Mouse (Mus musculus): ENCODE data around the gene Prpf39. TPM values are rescaled to one million over a fixed set of nuclear protein-coding genes. Genes with fewer than 3 reads are reported as not detected.

Gene Prpf39
- polyA plus RNA-seq, 1 experiment from 2014 or later, result 63.9 TPM

DNA sequence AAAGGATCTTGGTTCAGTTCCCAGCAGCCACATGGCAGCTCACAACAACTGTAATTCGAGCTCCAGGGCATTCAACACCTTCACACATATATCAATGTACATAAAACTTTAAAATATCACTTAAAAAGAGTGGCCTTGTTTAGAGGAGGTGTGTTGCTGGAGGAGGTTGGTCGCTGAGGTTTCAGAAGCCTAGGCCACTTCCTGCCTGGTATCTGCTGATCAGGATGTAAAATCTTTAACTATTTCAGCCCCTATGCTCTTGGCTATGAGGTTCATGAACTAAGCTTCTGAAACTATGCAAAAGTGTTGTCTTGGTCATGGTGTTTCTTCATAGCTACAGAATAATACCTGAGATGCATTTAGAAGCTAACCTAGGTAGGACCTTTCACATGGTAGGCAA is 29.1 kb downstream of the Prpf39 start:
- 84% methylated on average over 2 of the region's 2 CpGs for WGBS
- peaks cover 15% of the 10 kb centered on the region for H3K36me3 ChIP-seq (ENCODE audit: control insufficient read depth, insufficient read depth, low read length)
- H3K9ac ChIP-seq (ENCODE audit: low read length), result no peak overlapping the region

DNA sequence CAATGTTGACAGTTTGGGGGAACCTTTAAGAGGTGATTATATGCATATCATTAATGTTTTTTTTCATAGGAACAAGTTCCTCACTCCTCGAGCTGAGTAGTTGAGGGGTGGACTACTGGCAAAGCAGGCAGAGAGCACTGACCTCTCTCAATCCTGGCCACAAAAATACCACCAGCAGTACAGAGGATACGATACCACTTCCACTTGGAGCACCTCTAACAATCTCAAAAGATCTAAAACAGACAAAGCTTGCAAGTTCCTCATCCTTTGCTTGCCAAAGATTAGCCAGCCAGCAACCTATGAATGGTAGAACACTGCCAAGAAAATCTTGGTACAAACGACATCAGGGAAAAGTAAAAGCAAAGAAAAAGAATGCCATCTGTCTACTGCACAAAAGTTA is 30.1 kb downstream of the Prpf39 start:
- no peak for ATAC-seq (ENCODE audit: low FRiP score)
- H3K36me3 ChIP-seq (ENCODE audit: control insufficient read depth, insufficient read depth, low read length), result peaks cover 9% of the 10 kb centered on the region; the same call in 1 of the 2 replicates
- H3K4me1 ChIP-seq (ENCODE audit: control insufficient read depth, insufficient read depth, low read length), result no peaks in the 10 kb centered on the region
- DNase-seq (ENCODE audit: low spot score, missing footprints), result peak; percentile 78
- no peak overlapping the region for H3K4me2 ChIP-seq
- H3K27me3 ChIP-seq (ENCODE audit: control insufficient read depth, insufficient read depth, low read length), result no peaks in the 10 kb centered on the region
- H3K4me3 ChIP-seq (ENCODE audit: low read depth, low read length), result no peak overlapping the region
- no peak overlapping the region for H3K9ac ChIP-seq (ENCODE audit: low read length)
- 80% methylated on average over 3 of the region's 3 CpGs for WGBS
- no peak overlapping the region for H3K27ac ChIP-seq (ENCODE audit: low read depth, low read length)
- no peaks in the 10 kb centered on the region for H3K9me3 ChIP-seq (ENCODE audit: control insufficient read depth, low read length)

More for the DNA sequence above, 29.1 kb downstream of the Prpf39 start:
- no peaks in the 10 kb centered on the region for H3K4me1 ChIP-seq (ENCODE audit: control insufficient read depth, insufficient read depth, low read length)
- ATAC-seq (ENCODE audit: low FRiP score), result no peak
- H3K27me3 ChIP-seq (ENCODE audit: control insufficient read depth, insufficient read depth, low read length), result no peaks in the 10 kb centered on the region
- no peaks in the 10 kb centered on the region for H3K9me3 ChIP-seq (ENCODE audit: control insufficient read depth, low read length)
- H3K4me2 ChIP-seq, result no peak overlapping the region
- DNase-seq (ENCODE audit: low spot score, missing footprints), result peak; percentile 82
- H3K4me3 ChIP-seq (ENCODE audit: low read depth, low read length), result no peak overlapping the region
- H3K27ac ChIP-seq (ENCODE audit: low read depth, low read length), result no peak overlapping the region

DNA sequence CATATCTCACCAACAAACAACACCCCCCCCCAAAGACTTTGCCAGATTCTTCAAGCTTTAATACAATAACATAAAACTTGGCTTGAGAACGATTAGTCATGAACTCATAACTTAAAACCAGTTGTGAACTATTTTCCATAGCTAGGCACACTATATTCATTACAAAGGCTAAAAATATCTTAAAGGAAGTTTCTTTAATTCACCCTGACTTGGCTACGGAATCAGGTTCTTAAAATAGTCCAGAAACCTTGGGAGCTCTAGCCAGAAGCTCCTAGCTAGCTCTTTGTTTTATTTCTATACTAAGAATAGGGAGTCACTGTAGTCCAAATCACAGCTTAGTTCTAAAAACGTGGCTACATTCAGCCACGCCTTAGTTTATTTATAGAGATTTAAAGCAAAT is 32.3 kb downstream of the Prpf39 start:
- peak; percentile 75 for DNase-seq (ENCODE audit: low spot score, missing footprints)
- 88% methylated on average over 4 of the region's 4 CpGs for WGBS
- ATAC-seq (ENCODE audit: low FRiP score), result no peak
- H3K4me2 ChIP-seq, result no peak overlapping the region
- H3K9ac ChIP-seq (ENCODE audit: low read length), result no peak overlapping the region
- H3K27ac ChIP-seq (ENCODE audit: low read depth, low read length), result no peak overlapping the region
- H3K9me3 ChIP-seq (ENCODE audit: control insufficient read depth, low read length), result no peaks in the 10 kb centered on the region
- 0 out of 2 replicates have a peak, but pooled peaks cover 2% of the 10 kb centered on the region for H3K4me1 ChIP-seq (ENCODE audit: control insufficient read depth, insufficient read depth, low read length)
- H3K27me3 ChIP-seq (ENCODE audit: control insufficient read depth, insufficient read depth, low read length), result no peaks in the 10 kb centered on the region
- peaks cover 6% of the 10 kb centered on the region; the same call in 1 of the 2 replicates for H3K36me3 ChIP-seq (ENCODE audit: control insufficient read depth, insufficient read depth, low read length)
- no peak overlapping the region for H3K4me3 ChIP-seq (ENCODE audit: low read depth, low read length)

DNA sequence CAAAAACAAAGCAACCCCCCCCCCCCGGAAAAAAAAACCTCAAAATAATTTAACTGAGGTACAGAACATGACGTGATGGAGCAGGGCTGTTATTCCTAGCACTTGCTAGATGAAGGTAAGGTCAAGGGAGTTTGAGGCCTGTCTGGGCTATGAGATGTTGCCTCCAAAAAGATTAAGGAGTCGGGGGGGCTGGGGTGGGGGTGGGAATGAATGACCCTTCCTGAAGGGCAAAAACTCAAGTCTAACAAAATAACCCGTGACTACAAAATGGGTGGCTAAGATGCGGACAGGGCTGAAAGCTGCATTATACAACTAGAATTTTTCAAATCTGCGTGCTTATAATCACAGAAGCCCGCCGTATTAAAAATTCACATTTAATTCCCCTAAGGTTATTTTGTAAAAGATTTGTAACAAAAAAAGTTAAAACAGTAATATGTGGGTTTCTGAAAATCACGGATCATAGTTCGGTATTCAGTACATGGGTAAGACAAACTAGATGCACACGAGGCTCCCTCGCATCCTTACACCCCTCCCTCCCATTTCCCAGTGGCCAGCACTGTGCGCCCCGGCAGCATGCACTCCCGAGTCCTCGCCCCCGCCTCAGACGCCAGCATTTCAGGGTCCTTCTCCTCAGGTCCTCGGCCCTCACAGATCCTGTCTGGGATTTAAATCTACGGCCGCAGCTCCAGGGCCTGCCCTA is 36.9 kb downstream of the Prpf39 start:
- H3K27ac ChIP-seq (ENCODE audit: low read depth, low read length), result peak overlapping the region; percentile 80
- 4% methylated on average over 21 of the region's 21 CpGs for WGBS
- H3K4me1 ChIP-seq (ENCODE audit: control insufficient read depth, insufficient read depth, low read length), result peaks cover 14% of the 10 kb centered on the region
- H3K9me3 ChIP-seq (ENCODE audit: control insufficient read depth, low read length), result no peaks in the 10 kb centered on the region
- H3K36me3 ChIP-seq (ENCODE audit: control insufficient read depth, insufficient read depth, low read length), result no peaks in the 10 kb centered on the region
- H3K4me3 ChIP-seq (ENCODE audit: low read depth, low read length), result peak overlapping the region; percentile 90
- H3K27me3 ChIP-seq (ENCODE audit: control insufficient read depth, insufficient read depth, low read length), result no peaks in the 10 kb centered on the region
- ATAC-seq (ENCODE audit: low FRiP score), result peak; percentile 77
- no peak for DNase-seq (ENCODE audit: low spot score, missing footprints)
- peak overlapping the region; percentile 89 for H3K9ac ChIP-seq (ENCODE audit: low read length)
- peak overlapping the region; percentile 83 for H3K4me2 ChIP-seq

DNA sequence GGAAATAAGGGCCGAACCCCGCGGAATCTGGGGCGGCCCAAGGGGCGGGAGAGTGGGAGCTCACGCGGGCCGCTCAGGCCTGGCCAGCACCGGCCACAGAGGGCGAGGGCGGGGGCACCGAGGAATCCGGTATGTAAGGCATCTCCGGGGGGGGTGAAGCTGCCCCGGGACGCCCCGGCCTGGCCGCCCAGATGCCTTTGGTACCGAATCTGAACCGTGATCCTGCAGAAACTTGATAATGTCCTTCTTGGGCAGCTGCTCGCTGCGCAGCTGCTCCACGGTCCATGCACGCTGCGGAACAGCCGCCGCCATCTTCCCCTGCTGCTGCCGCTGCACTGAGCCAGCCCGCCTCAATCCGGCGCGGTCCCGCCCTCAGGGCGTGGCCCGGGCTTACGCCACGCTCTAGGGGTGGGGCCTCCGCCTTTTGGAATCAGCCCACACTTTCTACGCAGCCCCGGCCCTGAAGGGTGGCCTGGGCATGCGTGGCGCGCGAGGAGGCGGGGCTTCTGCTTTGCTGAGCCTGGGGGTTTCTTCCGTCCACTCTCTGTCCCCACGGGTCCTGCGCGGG is 37.6 kb downstream of the Prpf39 start, which contains the start of gene Fkbp3:
Fkbp3 (minus strand) TSS at position 397 of the 568 bp plus-strand sequence.
- Histone ChIP-seq H3K4me3 (ENCODE audit: low read depth, low read length) (peak within 1 kb of the TSS; percentile 90), H3K27ac (ENCODE audit: low read depth, low read length) (peak within 1 kb of the TSS; percentile 80), H3K36me3 (ENCODE audit: control insufficient read depth, insufficient read depth, low read length) (no peaks in the 10 kb centered on the region), H3K9me3 (ENCODE audit: control insufficient read depth, low read length) (no peaks in the 10 kb centered on the region), H3K4me1 (ENCODE audit: control insufficient read depth, insufficient read depth, low read length) (peaks cover 14% of the 10 kb centered on the region), H3K27me3 (ENCODE audit: control insufficient read depth, insufficient read depth, low read length) (no peaks in the 10 kb centered on the region), H3K4me2 (peak within 1 kb of the TSS; percentile 83), H3K9ac (ENCODE audit: low read length) (peak within 1 kb of the TSS; percentile 89)
- 0% methylated on average over 45 of the region's 49 CpGs for WGBS
- DNase-seq (ENCODE audit: low spot score, missing footprints) (peak; percentile 100), ATAC-seq (ENCODE audit: low FRiP score) (peak; percentile 99)

DNA sequence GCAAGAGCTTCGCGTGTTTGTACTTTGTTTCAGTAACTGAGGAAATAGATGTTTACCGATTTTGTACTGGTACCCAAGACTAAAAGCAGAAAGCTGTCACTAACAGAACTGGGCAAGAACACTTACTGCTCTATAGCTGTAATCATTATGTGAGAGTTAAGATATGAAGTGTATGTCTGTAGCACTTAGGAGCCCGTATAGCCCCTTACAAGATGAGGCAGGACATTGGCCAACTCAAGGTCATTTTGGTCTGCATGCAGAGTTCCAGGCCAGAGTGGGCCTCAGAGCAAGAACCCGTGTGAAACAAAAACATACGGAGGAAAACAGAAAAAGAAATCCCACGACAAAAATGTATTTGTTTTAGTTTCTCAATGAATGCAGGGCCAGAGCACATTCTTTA is 38.5 kb downstream of the Prpf39 start:
- WGBS, result 47% methylated on average over 7 of the region's 7 CpGs
- Histone ChIP-seq H3K27ac (ENCODE audit: low read depth, low read length) (peak overlapping the region; percentile 27; the same call in 1 of the 2 replicates), H3K4me1 (ENCODE audit: control insufficient read depth, insufficient read depth, low read length) (peaks cover 14% of the 10 kb centered on the region), H3K9ac (ENCODE audit: low read length) (no peak overlapping the region; the same call in 1 of the 2 replicates), H3K4me2 (peak overlapping the region; percentile 83), H3K27me3 (ENCODE audit: control insufficient read depth, insufficient read depth, low read length) (no peaks in the 10 kb centered on the region), H3K9me3 (ENCODE audit: control insufficient read depth, low read length) (no peaks in the 10 kb centered on the region), H3K36me3 (ENCODE audit: control insufficient read depth, insufficient read depth, low read length) (no peaks in the 10 kb centered on the region), H3K4me3 (ENCODE audit: low read depth, low read length) (peak overlapping the region; percentile 90)
- DNase-seq (ENCODE audit: low spot score, missing footprints), result no peak
- ATAC-seq (ENCODE audit: low FRiP score), result no peak

DNA sequence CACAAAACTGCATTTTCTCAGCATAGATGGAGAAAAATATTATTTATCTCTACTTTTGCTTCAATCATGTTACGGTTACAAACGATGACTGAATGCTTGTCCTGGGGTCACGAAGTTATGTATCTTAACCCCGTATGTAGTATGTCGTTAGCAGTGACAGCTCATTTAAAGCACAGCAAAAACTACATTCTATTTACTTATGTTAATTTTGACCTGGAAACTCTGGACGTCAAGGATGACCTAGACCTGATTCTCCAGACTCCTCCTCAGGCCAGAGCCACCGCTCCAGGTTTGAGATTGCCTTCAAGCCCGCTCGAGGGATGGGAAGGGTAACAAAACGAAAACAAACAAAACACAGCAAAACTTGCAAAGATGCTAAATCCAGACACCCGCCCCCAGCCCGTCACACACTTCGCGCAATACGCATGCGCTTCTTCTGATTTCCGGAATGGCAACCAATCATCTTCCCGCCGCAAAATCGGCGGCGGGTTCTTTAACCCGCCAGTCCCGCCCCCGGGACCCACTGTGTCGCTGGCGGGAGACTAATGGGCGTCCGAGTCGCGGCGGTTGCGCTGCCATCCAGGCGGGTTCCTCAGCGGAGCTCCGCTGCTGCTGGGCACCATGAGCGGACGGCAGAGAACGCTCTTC is 39.1 kb downstream of the Prpf39 start, which contains the start of gene Fancm:
Fancm (plus strand) TSS at position 519 of the 648 bp plus-strand sequence.
- no peaks in the 10 kb centered on the region for H3K9me3 ChIP-seq (ENCODE audit: control insufficient read depth, low read length)
- H3K9ac ChIP-seq (ENCODE audit: low read length), result peak within 1 kb of the TSS; percentile 85
- 2% methylated on average over 39 of the region's 39 CpGs for WGBS
- no peaks in the 10 kb centered on the region for H3K27me3 ChIP-seq (ENCODE audit: control insufficient read depth, insufficient read depth, low read length)
- H3K27ac ChIP-seq (ENCODE audit: low read depth, low read length), result peak within 1 kb of the TSS; percentile 75
- DNase-seq (ENCODE audit: low spot score, missing footprints), result peak; percentile 99
- peak; percentile 49 for ATAC-seq (ENCODE audit: low FRiP score)
- no peaks in the 10 kb centered on the region for H3K36me3 ChIP-seq (ENCODE audit: control insufficient read depth, insufficient read depth, low read length)
- peaks cover 14% of the 10 kb centered on the region for H3K4me1 ChIP-seq (ENCODE audit: control insufficient read depth, insufficient read depth, low read length)
- H3K4me3 ChIP-seq (ENCODE audit: low read depth, low read length), result peak within 1 kb of the TSS; percentile 90
- peak within 1 kb of the TSS; percentile 83 for H3K4me2 ChIP-seq

DNA sequence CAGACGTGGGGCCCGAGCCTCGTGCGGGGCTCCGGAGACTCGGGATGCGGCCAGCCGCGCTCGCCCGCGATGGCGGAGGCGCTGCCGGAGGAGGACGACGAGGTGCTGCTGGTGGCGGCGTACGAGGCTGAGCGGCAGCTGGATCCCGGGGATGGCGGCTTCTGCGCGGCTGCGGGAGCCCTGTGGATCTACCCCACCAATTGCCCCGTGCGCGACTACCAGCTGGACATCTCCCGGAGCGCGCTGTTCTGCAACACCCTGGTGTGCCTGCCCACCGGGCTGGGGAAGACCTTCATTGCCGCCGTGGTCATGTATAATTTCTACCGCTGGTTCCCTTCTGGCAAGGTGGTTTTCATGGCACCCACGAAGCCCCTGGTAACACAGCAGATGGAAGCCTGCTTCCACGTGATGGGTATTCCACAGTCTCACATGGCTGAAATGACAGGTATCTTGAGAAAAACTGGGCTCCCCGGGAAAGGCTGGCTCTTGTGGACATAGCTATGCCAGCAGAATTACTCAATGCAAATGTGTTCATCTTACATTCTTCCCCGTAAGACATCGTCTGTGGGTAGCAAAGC is 39.7 kb downstream of the Prpf39 start:
- Histone ChIP-seq H3K36me3 (ENCODE audit: control insufficient read depth, insufficient read depth, low read length) (no peaks in the 10 kb centered on the region), H3K9ac (ENCODE audit: low read length) (peak overlapping the region; percentile 85), H3K27ac (ENCODE audit: low read depth, low read length) (peak overlapping the region; percentile 75), H3K4me1 (ENCODE audit: control insufficient read depth, insufficient read depth, low read length) (peaks cover 14% of the 10 kb centered on the region), H3K9me3 (ENCODE audit: control insufficient read depth, low read length) (no peaks in the 10 kb centered on the region), H3K4me2 (peak overlapping the region; percentile 83), H3K4me3 (ENCODE audit: low read depth, low read length) (peak overlapping the region; percentile 90), H3K27me3 (ENCODE audit: control insufficient read depth, insufficient read depth, low read length) (no peaks in the 10 kb centered on the region)
- ATAC-seq (ENCODE audit: low FRiP score) (peak; percentile 1; the same call in 1 of the 2 replicates), DNase-seq (ENCODE audit: low spot score, missing footprints) (peak; percentile 89)
- WGBS, result under 1% methylated on average over 41 of the region's 41 CpGs
